Mouse (Mus musculus) intestine, embryonic 14.5 days (tissue): Measurements from ENCODE around the gene A630001G21Rik. TPM values are rescaled to one million over a fixed set of nuclear protein-coding genes. Genes with fewer than 3 reads are reported as not detected.

Experiments used
- ATAC-seq: fragments of 200-750 bp; cut with Nextera tagmentation; replicated peaks from 2 replicates; pipeline ENCODE4 v1.8.0; 2017; ENCODE audit warnings: low read depth, moderate number of reproducible peaks, moderate TSS enrichment, moderate library complexity; ENCODE audit not compliant: low FRiP score, low TSS enrichment
- DNase-seq: peaks from one replicate; pipeline ENCODE4 v3.0.0-alpha.2; 2018; ENCODE audit warnings: low spot score
- H3K27ac ChIP-seq: fragments of 300-500 bp; sonication (generic); 2 replicates; pipeline ENCODE4 v1.5.1; 2014; ENCODE audit warnings: low read depth, mild to moderate bottlenecking, control low read depth
- H3K27me3 ChIP-seq: fragments of 300-500 bp; sonication (generic); replicated peaks from 2 replicates; pipeline ENCODE4 v1.6.1; 2014; ENCODE audit warnings: low read length, control low read depth; ENCODE audit not compliant: control insufficient read depth, insufficient read depth
- H3K36me3 ChIP-seq: fragments of 300-500 bp; sonication (generic); 2 replicates; pipeline ENCODE4 v1.6.1; 2014; ENCODE audit warnings: low read length, control low read depth; ENCODE audit not compliant: control insufficient read depth, insufficient read depth
- H3K4me1 ChIP-seq: fragments of 300-500 bp; sonication (generic); replicated peaks from 2 replicates; pipeline ENCODE4 v1.6.1; 2014; ENCODE audit warnings: low read length, control low read depth, mixed read lengths; ENCODE audit not compliant: control insufficient read depth, insufficient read depth
- H3K4me2 ChIP-seq: fragments of 300-500 bp; sonication (generic); 2 replicates; pipeline ENCODE4 v1.6.1; 2014; ENCODE audit warnings: low read length
- H3K4me3 ChIP-seq: fragments of 300-500 bp; sonication (generic); 2 replicates; pipeline ENCODE4 v1.5.1; 2014; ENCODE audit warnings: low read depth, low read length, control low read depth, mixed read lengths
- H3K9ac ChIP-seq: fragments of 300-500 bp; sonication (generic); 2 replicates; pipeline ENCODE4 v1.6.1; 2014; ENCODE audit warnings: mild to moderate bottlenecking, low read length
- H3K9me3 ChIP-seq: fragments of 300-500 bp; sonication (generic); 2 replicates; pipeline ENCODE4 v1.6.1; 2016; ENCODE audit warnings: low read length, control low read depth; ENCODE audit not compliant: control insufficient read depth
- whole genome bisulfite sequencing: fragments of 180-500 bp; shearing (Covaris S2); extraction: QIAGEN DNeasy Blood & Tissue Kit; methylation state at CpG from one replicate; pipeline ENCODE4 v1.1.7; 2014; 5-methylcytosine and 5-hydroxymethylcytosine counted together
- microRNA-seq: library from miRNA; unstranded; fragments of <30 nt; microRNA quantifications from one replicate; pipeline ENCODE4, GENCODE M21; 2016
- polyA plus RNA-seq: library from polyadenylated mRNA; unstranded; fragments of >200 nt; fragmentation: Nextera tagmentation; extraction: Ambion mirVana; gene quantifications from 2 replicates; pipeline ENCODE4 v1.2.1, GENCODE M21; 2014

The A630001G21Rik gene
- polyA plus RNA-seq, 1 experiment from 2014 or later: 1.1 TPM

DNA sequence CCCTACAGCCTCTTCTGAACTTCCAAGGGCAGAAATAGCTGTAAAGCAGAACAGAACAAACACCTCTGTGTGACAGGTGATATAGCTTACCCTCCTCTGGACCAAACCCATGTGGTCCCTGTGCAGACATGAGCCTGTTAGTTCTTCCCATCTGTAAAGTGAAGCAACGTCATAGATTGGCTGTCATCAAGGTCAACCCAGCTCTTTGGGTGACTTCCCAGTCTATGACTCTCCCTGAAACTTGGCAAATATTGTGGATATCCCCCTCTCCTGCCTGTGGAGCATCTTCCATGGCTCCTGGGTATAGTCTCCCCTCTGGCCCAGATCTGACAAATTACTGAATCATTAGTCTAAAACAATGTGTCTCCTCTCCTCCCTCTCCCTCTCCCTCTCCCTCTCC is 86.2 kb downstream of the A630001G21Rik start:
- ATAC-seq (no peak), DNase-seq (no peak)
- Histone ChIP-seq H3K9ac (no peak overlapping the region), H3K4me3 (no peak overlapping the region), H3K4me2 (no peak overlapping the region), H3K4me1 (no peaks in the 10 kb centered on the region), H3K27ac (no peak overlapping the region), H3K9me3 (no peaks in the 10 kb centered on the region), H3K36me3 (no peaks in the 10 kb centered on the region), H3K27me3 (no peaks in the 10 kb centered on the region)
- WGBS: 68% methylated on average over 1 of the region's 1 CpGs

DNA sequence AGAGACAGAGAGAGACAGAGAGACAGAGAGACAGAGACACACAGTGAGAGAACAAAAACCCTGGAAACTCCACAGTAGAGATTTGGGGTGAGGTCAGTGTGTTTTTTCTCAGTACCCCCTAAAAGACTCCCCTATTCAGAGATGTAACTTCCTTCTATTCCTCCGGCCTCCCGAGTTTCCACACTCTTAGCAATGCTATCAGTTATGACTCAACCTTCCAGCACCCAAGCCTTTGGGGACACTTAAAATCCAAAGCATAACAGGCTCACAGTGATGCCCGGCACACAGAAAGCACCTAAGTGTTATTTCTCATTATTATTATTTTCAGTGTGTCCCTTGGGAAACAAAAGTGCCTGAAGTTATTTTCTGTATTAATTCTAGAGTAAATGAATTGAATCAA is 87.9 kb downstream of the A630001G21Rik start:
- DNase-seq (no peak), ATAC-seq (no peak)
- WGBS: 78% methylated on average over 3 of the region's 3 CpGs
- H3K4me2 ChIP-seq: no peak overlapping the region
- H3K9ac ChIP-seq: no peak overlapping the region
- H3K4me1 ChIP-seq: no peaks in the 10 kb centered on the region
- H3K27ac ChIP-seq: no peak overlapping the region
- H3K9me3 ChIP-seq: no peaks in the 10 kb centered on the region
- no peak overlapping the region for H3K4me3 ChIP-seq
- H3K27me3 ChIP-seq: no peaks in the 10 kb centered on the region
- H3K36me3 ChIP-seq: no peaks in the 10 kb centered on the region

DNA sequence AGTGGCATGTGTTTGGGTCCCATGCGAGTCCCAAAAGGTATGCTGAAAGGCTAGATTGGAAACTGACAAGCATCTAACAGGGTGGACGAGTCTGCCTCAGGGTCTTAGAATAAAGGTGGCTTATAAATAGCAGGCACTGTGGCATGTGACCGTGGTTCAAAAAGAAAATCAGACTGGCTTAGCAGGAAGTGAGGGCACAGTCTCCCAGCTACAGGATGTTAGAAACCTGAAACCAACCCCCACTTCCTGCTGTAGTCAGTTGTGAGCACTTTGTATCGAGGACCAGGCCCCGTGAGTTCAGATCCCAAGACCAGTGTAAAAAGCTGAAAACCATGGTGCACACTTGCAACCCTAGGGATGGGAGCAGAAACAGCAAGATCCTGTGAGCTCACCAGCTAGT is 91.1 kb downstream of the A630001G21Rik start:
- no peak for DNase-seq
- no peak for ATAC-seq
- H3K4me2 ChIP-seq: no peak overlapping the region
- no peaks in the 10 kb centered on the region for H3K4me1 ChIP-seq
- no peaks in the 10 kb centered on the region for H3K36me3 ChIP-seq
- no peaks in the 10 kb centered on the region for H3K9me3 ChIP-seq
- H3K4me3 ChIP-seq: no peak overlapping the region
- H3K27ac ChIP-seq: no peak overlapping the region
- H3K9ac ChIP-seq: no peak overlapping the region
- no peaks in the 10 kb centered on the region for H3K27me3 ChIP-seq
- 65% methylated on average over 5 of the region's 5 CpGs for WGBS

DNA sequence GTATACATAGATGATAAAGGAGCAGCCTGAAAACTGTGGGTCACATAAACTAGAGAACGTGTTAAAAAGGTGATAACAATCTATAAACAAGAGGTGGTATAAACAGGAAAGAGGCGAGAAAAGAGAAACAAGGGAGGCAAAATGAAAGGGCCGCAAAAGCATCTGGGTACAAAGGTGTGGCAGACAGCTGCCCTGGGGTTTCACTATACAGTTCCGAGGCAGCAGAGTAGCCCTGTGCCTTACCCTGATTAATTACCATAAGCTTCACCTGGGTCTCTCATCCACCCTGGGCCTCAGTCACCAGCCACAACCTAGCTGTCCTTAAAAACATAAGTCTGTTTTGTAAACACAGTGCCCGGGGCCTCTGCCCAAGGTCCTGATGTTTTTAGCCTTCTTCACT is 91.8 kb downstream of the A630001G21Rik start:
- Histone ChIP-seq H3K9me3 (no peaks in the 10 kb centered on the region), H3K9ac (no peak overlapping the region), H3K36me3 (no peaks in the 10 kb centered on the region), H3K4me2 (no peak overlapping the region), H3K27me3 (no peaks in the 10 kb centered on the region), H3K27ac (no peak overlapping the region), H3K4me1 (no peaks in the 10 kb centered on the region), H3K4me3 (no peak overlapping the region)
- ATAC-seq (no peak), DNase-seq (no peak)
- WGBS: 48% methylated on average over 5 of the region's 5 CpGs

DNA sequence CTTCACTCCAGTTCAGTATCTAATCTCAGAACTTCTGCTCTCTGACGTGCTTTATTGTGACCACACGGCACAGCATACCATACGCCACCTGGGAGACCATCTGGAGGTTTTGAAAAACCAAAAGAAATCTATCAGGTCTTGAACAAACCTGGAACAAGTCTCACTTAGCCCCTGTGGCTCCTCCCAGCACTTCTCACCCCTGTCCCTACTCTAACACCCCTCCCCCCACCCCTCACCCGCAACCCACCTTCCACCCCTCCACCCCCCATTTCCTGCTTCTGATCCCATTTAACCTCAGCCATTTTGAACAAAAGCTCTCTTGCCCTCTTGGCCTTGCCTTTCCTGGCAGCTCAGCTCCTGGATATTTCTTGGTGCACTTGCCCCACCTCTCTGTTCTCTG is 98.2 kb downstream of the A630001G21Rik start:
- H3K4me2 ChIP-seq: no peak overlapping the region
- no peak for ATAC-seq
- no peaks in the 10 kb centered on the region for H3K9me3 ChIP-seq
- H3K4me1 ChIP-seq: no peaks in the 10 kb centered on the region
- H3K9ac ChIP-seq: no peak overlapping the region
- H3K27ac ChIP-seq: no peak overlapping the region
- H3K36me3 ChIP-seq: no peaks in the 10 kb centered on the region
- H3K27me3 ChIP-seq: no peaks in the 10 kb centered on the region
- no peak overlapping the region for H3K4me3 ChIP-seq
- 59% methylated on average over 4 of the region's 4 CpGs for WGBS
- no peak for DNase-seq

Small RNAs within 50 kb of the gene (microRNA-seq; reads per million reads assigned to microRNA genes)
- gene Gm25472: not detected
- gene Mir8096: not detected

Other genes with a start within 250 kb of the A630001G21Rik start
- not detected in 2 replicates for gene G530012D18Rik, start 203.0 kb downstream of the A630001G21Rik start, polyA plus RNA-seq
- 2.1 and 2.4 TPM in 2 replicates for gene Sp110, start 179.8 kb downstream of the A630001G21Rik start, polyA plus RNA-seq
- 1.3 and 1.4 TPM in 2 replicates for gene Sp140, start 178.3 kb downstream of the A630001G21Rik start, polyA plus RNA-seq
- 1.8 and 2.0 TPM in 2 replicates for gene Sp100, start 128.7 kb downstream of the A630001G21Rik start, polyA plus RNA-seq
- 43.5 and 46.2 TPM in 2 replicates for gene Cab39, start 14.8 kb upstream of the A630001G21Rik start, polyA plus RNA-seq
- gene Itm2c, start 115.6 kb upstream of the A630001G21Rik start, polyA plus RNA-seq: 92.0 and 96.7 TPM in 2 replicates
- gene 4933407L21Rik, start 149.8 kb upstream of the A630001G21Rik start, polyA plus RNA-seq: 0.28 TPM in 1 of 2 replicates, not detected in the other
- not detected in 2 replicates for gene Gpr55, start 182.4 kb upstream of the A630001G21Rik start, polyA plus RNA-seq
- gene Spata3, start 238.2 kb upstream of the A630001G21Rik start, polyA plus RNA-seq: not detected in 2 replicates